Mouse (Mus musculus) CD8-positive naive resting alpha-beta T cell, adult 57 days (primary cell): ENCODE measurements around the gene Zfp612. TPM values are rescaled to one million over a fixed set of nuclear protein-coding genes. Genes with fewer than 3 reads are reported as not detected.

ENCODE experiments used
- total RNA-seq: library from RNA; stranded (reverse); gene quantifications from one replicate; pipeline ENCODE4 v1.2.4, GENCODE M21; 2023

Gene Zfp612
- 2.8 TPM for total RNA-seq

GRCm38 (mm10) chr8:110079282-110080221, at the start of gene Zfp612:
Gene Zfp612, plus strand, starts transcription at chr8:110079746.

GRCm38 (mm10) chr8:110039659-110040058, 39.9 kb upstream of the Zfp612 start, which contains the start of gene Chst4:
Gene Chst4, minus strand, starts transcription at chr8:110039740.

DNA sequence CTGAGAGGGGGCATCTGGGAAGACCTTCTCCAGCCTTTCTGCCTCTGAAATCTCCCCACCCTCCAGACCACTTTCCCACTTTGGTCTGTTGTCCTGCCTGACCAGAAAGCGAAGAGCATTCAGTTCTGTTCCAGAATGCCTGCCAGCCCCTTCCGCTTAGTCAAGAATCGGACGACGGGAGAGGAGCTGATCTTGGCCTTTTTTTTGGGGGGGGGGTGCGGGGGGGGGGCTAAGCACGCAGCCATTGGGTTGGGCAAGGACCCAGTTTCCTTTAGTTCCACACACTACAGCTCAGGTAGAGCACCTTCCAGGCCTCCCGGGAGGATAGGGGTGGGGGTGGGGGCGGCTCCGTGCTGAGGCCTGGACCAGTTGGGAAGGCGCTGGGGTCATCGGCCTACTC, 21.4 kb downstream of the Zfp612 start, which contains the start of gene Gm21964:
Gene Gm21964 (plus strand): TSS at position 301 of the 400 bp plus-strand sequence.

DNA sequence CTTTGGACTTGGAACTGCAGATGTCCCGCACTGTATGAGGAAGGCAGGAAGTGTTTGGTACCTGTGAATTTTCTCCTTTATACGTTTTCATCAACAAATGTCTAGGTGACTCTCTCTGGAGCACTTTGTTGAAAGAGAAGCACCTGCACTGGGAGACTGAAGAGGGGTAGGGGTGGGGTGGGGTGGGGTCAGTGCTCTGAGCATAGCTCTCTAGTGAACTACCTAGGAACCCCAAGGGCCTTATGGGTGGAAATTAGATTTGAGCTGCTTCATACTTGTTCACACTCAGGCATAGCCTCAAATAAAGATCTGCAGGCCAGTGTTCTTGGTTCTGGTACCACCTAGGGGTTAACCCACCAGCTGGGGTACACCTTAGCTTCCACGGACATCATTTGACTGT, 23.1 kb downstream of the Zfp612 start, which contains the start of gene Gm17720:
Gene Gm17720 (minus strand): TSS at position 101 of the 400 bp plus-strand sequence.

Other genes starting within 250 kb of the Zfp612 start
- 5.2 TPM for gene Phlpp2, start 211.2 kb upstream of the Zfp612 start, total RNA-seq
- not detected for gene Marveld3, start 117.5 kb upstream of the Zfp612 start, total RNA-seq
- not detected for gene Tat, start 89.3 kb upstream of the Zfp612 start, total RNA-seq
- not detected for gene Chst4, start 40.0 kb upstream of the Zfp612 start, total RNA-seq
- gene Gm21964, start 21.5 kb downstream of the Zfp612 start, total RNA-seq, result not detected
- gene Gm17720, start 23.0 kb downstream of the Zfp612 start, total RNA-seq, result not detected
- not detected for gene Calb2, start 88.5 kb downstream of the Zfp612 start, total RNA-seq
- 7.3 TPM for gene Cmtr2, start 135.9 kb downstream of the Zfp612 start, total RNA-seq
- gene Hydin, start 187.2 kb downstream of the Zfp612 start, total RNA-seq, result not detected